Mouse (Mus musculus) forelimb bud, embryonic 11.5 days (tissue): ENCODE results near the gene Kcnq1.

ENCODE experiments used
- DNase-seq: peaks from one replicate; pipeline ENCODE4 v3.0.0-alpha.2; 2012; ENCODE audit warnings: low read depth, low spot score

Gene Kcnq1

GRCm38 (mm10) chr7:143460874-143461273 is 354.7 kb downstream of the Kcnq1 start, which contains the start of gene Cdkn1c:
Gene Cdkn1c (minus strand): TSS chr7:143461050.
- DNase-seq: peak; percentile 89

GRCm38 (mm10) chr7:143461294-143461870 is 355.2 kb downstream of the Kcnq1 start:
- no peak for DNase-seq

- DNase-seq: no peak
Measured at GRCm38 (mm10) chr7:143461920-143462319, 355.8 kb downstream of the Kcnq1 start.

GRCm38 (mm10) chr7:143462516-143462915 is 356.4 kb downstream of the Kcnq1 start:
- no peak for DNase-seq

- peak; percentile 81 for DNase-seq
Measured at GRCm38 (mm10) chr7:143463865-143464415, 357.8 kb downstream of the Kcnq1 start.

- peak; percentile 85 for DNase-seq
Measured at GRCm38 (mm10) chr7:143464811-143465560, 358.8 kb downstream of the Kcnq1 start.

GRCm38 (mm10) chr7:143466099-143466677 is 360.0 kb downstream of the Kcnq1 start:
- peak; percentile 87 for DNase-seq

GRCm38 (mm10) chr7:143467714-143468113 is 361.6 kb downstream of the Kcnq1 start:
- no peak for DNase-seq

- peak; percentile 78 for DNase-seq
Measured at GRCm38 (mm10) chr7:143469946-143470345, 363.8 kb downstream of the Kcnq1 start.

GRCm38 (mm10) chr7:143473347-143474101 is 367.4 kb downstream of the Kcnq1 start, which contains the start of gene Slc22a18:
Gene Slc22a18 (plus strand): TSS chr7:143473736.
- no peak for DNase-seq

GRCm38 (mm10) chr7:143474811-143475210 is 368.6 kb downstream of the Kcnq1 start:
- no peak for DNase-seq

GRCm38 (mm10) chr7:143475876-143476275 is 369.7 kb downstream of the Kcnq1 start:
- no peak for DNase-seq
